Mouse (Mus musculus): ENCODE results near the gene Gm13539. TPM values are rescaled to one million over a fixed set of nuclear protein-coding genes. Genes with fewer than 3 reads are reported as not detected.
"Not testable (repeated sequence)": the region's sequence is repeated elsewhere in the genome, so short reads cannot be mapped to it uniquely, and the experiment has no call there.

The Gm13539 gene
- polyA plus RNA-seq, 1 experiment from 2014 or later = not detected

DNA sequence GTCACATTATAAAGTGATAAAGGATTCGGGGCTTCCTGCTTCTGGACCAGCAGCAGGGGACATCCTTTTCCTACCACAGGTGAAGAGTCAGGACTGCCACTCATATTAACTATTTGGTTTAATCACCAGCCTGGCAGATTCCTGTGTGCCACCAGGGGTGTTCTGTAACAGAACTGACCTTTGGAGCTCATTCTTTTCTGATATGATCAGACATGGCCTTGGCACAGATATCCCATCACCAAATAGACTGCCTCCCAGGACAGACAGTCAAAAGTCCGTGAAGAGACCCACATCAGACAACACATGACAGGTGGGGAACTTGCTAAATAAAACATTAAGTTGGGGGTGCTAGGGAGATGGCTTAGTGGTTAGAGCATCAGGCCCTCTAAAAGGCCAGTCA, 29.7 kb downstream of the Gm13539 start:
- ATAC-seq (ENCODE audit: low FRiP score) (no peak), DNase-seq (ENCODE audit: low spot score, missing footprints) (no peak)
- WGBS = 83% methylated on average over 2 of the region's 2 CpGs
- Histone ChIP-seq H3K4me1 (ENCODE audit: control insufficient read depth, insufficient read depth, low read length) (no peaks in the 10 kb centered on the region), H3K27ac (ENCODE audit: low read depth, low read length) (no peak overlapping the region), H3K9ac (ENCODE audit: low read length) (no peak overlapping the region), H3K4me3 (ENCODE audit: low read depth, low read length) (no peak overlapping the region), H3K36me3 (ENCODE audit: control insufficient read depth, insufficient read depth, low read length) (no peaks in the 10 kb centered on the region), H3K9me3 (ENCODE audit: control insufficient read depth, low read length) (no peaks in the 10 kb centered on the region), H3K4me2 (no peak overlapping the region), H3K27me3 (ENCODE audit: control insufficient read depth, insufficient read depth, low read length) (no peaks in the 10 kb centered on the region)

DNA sequence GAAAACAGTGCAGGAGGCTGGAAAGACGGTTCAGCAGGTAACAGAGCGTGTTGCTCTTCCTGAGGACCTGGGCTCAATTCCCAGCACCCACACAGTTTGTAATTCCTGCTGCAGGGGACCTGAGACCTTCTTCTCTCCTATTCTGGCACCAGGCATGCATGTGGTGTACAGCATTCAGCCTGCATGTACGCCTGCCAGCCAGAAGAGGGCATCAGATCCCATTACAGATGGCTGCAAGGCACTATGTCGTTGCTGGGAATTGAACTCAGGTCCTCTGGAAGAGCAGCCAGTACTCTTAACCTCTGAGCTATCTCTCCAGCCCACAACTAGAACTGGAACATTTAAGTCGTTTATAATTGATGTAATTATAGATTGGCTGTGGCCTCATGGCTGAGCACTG, 31.3 kb downstream of the Gm13539 start:
- Histone ChIP-seq H3K4me3 (ENCODE audit: low read depth, low read length) (no peak overlapping the region), H3K36me3 (ENCODE audit: control insufficient read depth, insufficient read depth, low read length) (no peaks in the 10 kb centered on the region), H3K27ac (ENCODE audit: low read depth, low read length) (no peak overlapping the region), H3K9ac (ENCODE audit: low read length) (no peak overlapping the region), H3K4me2 (no peak overlapping the region), H3K27me3 (ENCODE audit: control insufficient read depth, insufficient read depth, low read length) (no peaks in the 10 kb centered on the region), H3K4me1 (ENCODE audit: control insufficient read depth, insufficient read depth, low read length) (no peaks in the 10 kb centered on the region), H3K9me3 (ENCODE audit: control insufficient read depth, low read length) (no peaks in the 10 kb centered on the region)
- DNase-seq (ENCODE audit: low spot score, missing footprints) (no peak), ATAC-seq (ENCODE audit: low FRiP score) (no peak)
- WGBS = 78% methylated on average over 5 of the region's 5 CpGs

DNA sequence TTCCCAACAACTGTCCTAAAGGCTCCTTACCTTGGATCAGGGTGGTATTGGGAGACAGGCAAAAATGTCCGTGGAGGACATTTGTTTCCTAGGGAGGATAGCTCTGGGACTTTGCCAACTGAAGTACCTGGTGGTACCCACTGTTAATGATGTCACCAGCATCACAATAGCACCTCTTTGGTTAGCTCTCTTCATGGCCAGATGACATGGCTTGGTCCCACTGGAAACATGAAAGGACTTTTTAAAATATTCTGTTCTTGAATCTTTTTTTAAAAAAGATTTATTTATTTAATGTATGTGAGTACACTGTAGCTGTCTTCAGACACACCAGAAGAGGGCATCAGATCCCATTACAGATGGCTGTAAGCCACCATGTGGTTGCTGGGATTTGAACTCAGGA, 33.7 kb downstream of the Gm13539 start, which contains the start of gene Glt6d1:
Glt6d1 (minus strand) TSS at position 101 of the 400 bp plus-strand sequence.
- not testable (repeated sequence) for H3K9me3 ChIP-seq (ENCODE audit: control insufficient read depth, low read length); H3K4me1 ChIP-seq (ENCODE audit: control insufficient read depth, insufficient read depth, low read length); DNase-seq (ENCODE audit: low spot score, missing footprints); ATAC-seq (ENCODE audit: low FRiP score); H3K4me3 ChIP-seq (ENCODE audit: low read depth, low read length); H3K27ac ChIP-seq (ENCODE audit: low read depth, low read length); H3K36me3 ChIP-seq (ENCODE audit: control insufficient read depth, insufficient read depth, low read length); H3K9ac ChIP-seq (ENCODE audit: low read length); H3K4me2 ChIP-seq; H3K27me3 ChIP-seq (ENCODE audit: control insufficient read depth, insufficient read depth, low read length)
- 81% methylated on average over 1 of the region's 1 CpGs for WGBS

DNA sequence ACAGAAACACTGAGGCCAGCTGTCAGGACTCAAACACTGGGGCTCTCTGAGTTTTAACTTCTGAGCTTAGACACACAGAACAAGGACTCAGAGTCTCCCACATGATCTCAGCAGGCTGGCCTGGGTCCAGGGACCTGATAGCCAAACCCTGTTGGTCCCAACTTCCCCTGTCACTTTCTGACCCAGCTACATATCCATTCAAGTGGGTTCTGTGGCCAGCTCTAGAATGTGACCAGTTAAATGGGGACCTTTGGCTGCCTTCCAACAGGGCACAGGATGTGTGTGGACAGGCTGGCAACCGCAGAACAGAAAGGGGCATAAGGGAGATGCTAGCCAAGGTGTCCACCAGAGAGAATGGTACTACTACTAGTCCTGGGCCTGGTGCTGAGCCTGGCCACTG, 40.7 kb downstream of the Gm13539 start, which contains the start of gene Lcn9:
Lcn9 (plus strand) TSS at position 348 of the 400 bp plus-strand sequence.
- no peak within 1 kb of the TSS for H3K9ac ChIP-seq (ENCODE audit: low read length)
- no peak within 1 kb of the TSS for H3K4me3 ChIP-seq (ENCODE audit: low read depth, low read length)
- no peaks in the 10 kb centered on the region for H3K36me3 ChIP-seq (ENCODE audit: control insufficient read depth, insufficient read depth, low read length)
- 94% methylated on average over 1 of the region's 1 CpGs for WGBS
- H3K4me2 ChIP-seq = no peak within 1 kb of the TSS
- ATAC-seq (ENCODE audit: low FRiP score) (no peak), DNase-seq (ENCODE audit: low spot score, missing footprints) (no peak)
- no peaks in the 10 kb centered on the region for H3K9me3 ChIP-seq (ENCODE audit: control insufficient read depth, low read length)
- no peaks in the 10 kb centered on the region for H3K27me3 ChIP-seq (ENCODE audit: control insufficient read depth, insufficient read depth, low read length)
- no peaks in the 10 kb centered on the region for H3K4me1 ChIP-seq (ENCODE audit: control insufficient read depth, insufficient read depth, low read length)
- no peak within 1 kb of the TSS for H3K27ac ChIP-seq (ENCODE audit: low read depth, low read length)

DNA sequence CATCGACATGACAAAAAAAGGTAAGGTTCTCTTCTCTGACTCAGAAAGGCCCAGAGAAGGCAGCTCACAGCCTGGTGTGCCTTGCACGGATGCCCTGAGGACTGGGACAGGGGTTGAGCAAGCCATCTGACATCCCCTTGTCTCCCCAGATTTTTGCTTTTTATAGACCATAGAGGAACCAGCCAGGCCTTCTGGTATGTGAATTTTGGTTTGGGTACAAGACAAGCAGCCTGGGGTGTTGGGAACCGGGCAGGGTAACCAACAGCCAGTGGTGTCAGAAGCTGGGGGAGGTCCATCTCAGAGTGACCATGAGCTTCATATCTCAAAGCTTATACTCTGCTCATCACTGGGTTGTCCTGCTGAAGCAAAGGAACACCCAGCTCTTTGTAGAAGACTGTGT, 42.7 kb downstream of the Gm13539 start:
- ATAC-seq (ENCODE audit: low FRiP score) (no peak), DNase-seq (ENCODE audit: low spot score, missing footprints) (no peak)
- H3K4me3 ChIP-seq (ENCODE audit: low read depth, low read length) = no peak overlapping the region
- H3K27ac ChIP-seq (ENCODE audit: low read depth, low read length) = no peak overlapping the region
- H3K4me1 ChIP-seq (ENCODE audit: control insufficient read depth, insufficient read depth, low read length) = no peaks in the 10 kb centered on the region
- H3K27me3 ChIP-seq (ENCODE audit: control insufficient read depth, insufficient read depth, low read length) = no peaks in the 10 kb centered on the region
- no peak overlapping the region for H3K4me2 ChIP-seq
- 82% methylated on average over 3 of the region's 3 CpGs for WGBS
- H3K36me3 ChIP-seq (ENCODE audit: control insufficient read depth, insufficient read depth, low read length) = no peaks in the 10 kb centered on the region
- H3K9me3 ChIP-seq (ENCODE audit: control insufficient read depth, low read length) = no peaks in the 10 kb centered on the region
- H3K9ac ChIP-seq (ENCODE audit: low read length) = no peak overlapping the region

DNA sequence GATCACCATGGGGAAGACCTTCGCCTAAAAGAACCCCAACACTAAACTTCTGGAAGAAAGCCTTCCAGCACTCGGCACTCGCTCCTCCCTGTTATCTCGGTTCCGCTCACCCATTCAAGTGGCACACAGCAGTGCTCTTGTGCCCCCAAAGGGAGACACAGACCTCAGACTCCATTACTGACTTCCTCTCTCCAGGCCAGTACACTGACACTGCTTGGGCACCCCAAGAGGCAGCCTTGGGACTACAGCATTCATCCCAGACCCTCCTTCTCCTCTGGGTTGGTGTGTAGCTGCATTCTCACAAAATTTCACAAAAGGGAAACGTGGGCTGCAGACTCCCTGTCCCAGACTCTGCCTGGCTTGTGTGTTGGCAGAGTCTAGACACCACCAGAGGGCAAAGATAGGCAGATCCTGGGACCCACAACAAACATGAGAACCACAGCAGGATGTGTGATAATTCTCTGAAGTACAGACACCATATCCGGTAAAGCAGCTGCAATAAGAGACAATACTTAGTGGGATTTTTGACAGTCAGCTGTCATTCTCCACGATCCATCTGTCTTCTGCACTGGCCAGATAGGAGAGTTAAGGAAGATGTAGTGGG, 46.4 kb downstream of the Gm13539 start:
- 82% methylated on average over 8 of the region's 8 CpGs for WGBS
- ATAC-seq (ENCODE audit: low FRiP score) = no peak
- no peak overlapping the region for H3K9ac ChIP-seq (ENCODE audit: low read length)

DNA sequence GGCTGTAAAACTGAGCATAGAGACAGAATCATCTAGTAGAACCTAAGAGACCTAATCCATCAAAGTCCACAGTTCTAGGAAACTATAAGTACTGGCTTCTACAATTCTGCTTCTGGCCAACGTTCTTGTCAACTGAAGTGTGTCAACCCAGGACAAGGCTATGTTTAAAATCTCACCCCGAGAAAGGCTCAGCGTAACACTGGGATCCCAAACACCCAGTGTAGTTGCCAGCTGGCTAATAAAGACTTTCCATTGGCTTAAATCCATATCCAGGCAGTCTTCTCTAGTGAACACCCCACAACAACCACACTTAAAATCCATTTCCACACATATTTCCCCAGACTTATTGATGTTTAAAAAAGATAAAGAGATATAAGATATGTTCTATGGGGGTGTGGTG, 48.7 kb downstream of the Gm13539 start:
- no peaks in the 10 kb centered on the region for H3K4me1 ChIP-seq (ENCODE audit: control insufficient read depth, insufficient read depth, low read length)
- DNase-seq (ENCODE audit: low spot score, missing footprints) (no peak), ATAC-seq (ENCODE audit: low FRiP score) (no peak)
- H3K9ac ChIP-seq (ENCODE audit: low read length) = no peak overlapping the region
- no peak overlapping the region for H3K27ac ChIP-seq (ENCODE audit: low read depth, low read length)
- H3K9me3 ChIP-seq (ENCODE audit: control insufficient read depth, low read length) = no peaks in the 10 kb centered on the region
- no peak overlapping the region for H3K4me3 ChIP-seq (ENCODE audit: low read depth, low read length)
- no peaks in the 10 kb centered on the region for H3K36me3 ChIP-seq (ENCODE audit: control insufficient read depth, insufficient read depth, low read length)
- WGBS = 91% methylated on average over 3 of the region's 3 CpGs
- H3K4me2 ChIP-seq = no peak overlapping the region
- H3K27me3 ChIP-seq (ENCODE audit: control insufficient read depth, insufficient read depth, low read length) = no peaks in the 10 kb centered on the region

More for the DNA sequence above, 46.4 kb downstream of the Gm13539 start:
- Histone ChIP-seq H3K27ac (ENCODE audit: low read depth, low read length) (no peak overlapping the region), H3K9me3 (ENCODE audit: control insufficient read depth, low read length) (no peaks in the 10 kb centered on the region), H3K36me3 (ENCODE audit: control insufficient read depth, insufficient read depth, low read length) (no peaks in the 10 kb centered on the region), H3K27me3 (ENCODE audit: control insufficient read depth, insufficient read depth, low read length) (no peaks in the 10 kb centered on the region), H3K4me1 (ENCODE audit: control insufficient read depth, insufficient read depth, low read length) (no peaks in the 10 kb centered on the region), H3K4me3 (ENCODE audit: low read depth, low read length) (no peak overlapping the region), H3K4me2 (no peak overlapping the region)
- no peak for DNase-seq (ENCODE audit: low spot score, missing footprints)

DNA sequence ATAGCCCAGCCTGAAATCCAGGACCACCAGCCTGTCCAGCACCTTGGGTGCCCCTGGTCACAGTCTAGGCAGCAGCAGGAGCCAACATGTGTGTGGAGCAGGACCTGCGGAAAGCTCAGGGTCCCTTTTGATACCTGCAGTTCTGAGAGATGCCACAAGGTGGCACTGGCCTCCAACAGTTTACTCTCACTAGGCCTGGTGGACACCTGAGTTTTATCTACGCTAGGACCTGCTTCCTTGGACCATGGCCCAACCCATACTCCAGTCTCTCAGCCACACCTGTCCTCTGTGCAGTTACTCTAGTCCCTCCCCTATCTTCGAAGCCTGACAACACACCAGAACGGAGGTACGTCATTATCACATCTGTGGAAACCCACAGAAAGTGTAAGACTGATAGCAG, 54.2 kb downstream of the Gm13539 start:
- Histone ChIP-seq H3K9me3 (ENCODE audit: control insufficient read depth, low read length) (no peaks in the 10 kb centered on the region), H3K9ac (ENCODE audit: low read length) (no peak overlapping the region), H3K36me3 (ENCODE audit: control insufficient read depth, insufficient read depth, low read length) (no peaks in the 10 kb centered on the region), H3K4me2 (no peak overlapping the region), H3K27ac (ENCODE audit: low read depth, low read length) (no peak overlapping the region), H3K4me1 (ENCODE audit: control insufficient read depth, insufficient read depth, low read length) (no peaks in the 10 kb centered on the region), H3K27me3 (ENCODE audit: control insufficient read depth, insufficient read depth, low read length) (no peaks in the 10 kb centered on the region), H3K4me3 (ENCODE audit: low read depth, low read length) (no peak overlapping the region)
- 44% methylated on average over 5 of the region's 5 CpGs for WGBS
- DNase-seq (ENCODE audit: low spot score, missing footprints) = peak; percentile 96
- ATAC-seq (ENCODE audit: low FRiP score) = no peak
